Mouse (Mus musculus): ENCODE data around the gene Mier1.

DNA sequence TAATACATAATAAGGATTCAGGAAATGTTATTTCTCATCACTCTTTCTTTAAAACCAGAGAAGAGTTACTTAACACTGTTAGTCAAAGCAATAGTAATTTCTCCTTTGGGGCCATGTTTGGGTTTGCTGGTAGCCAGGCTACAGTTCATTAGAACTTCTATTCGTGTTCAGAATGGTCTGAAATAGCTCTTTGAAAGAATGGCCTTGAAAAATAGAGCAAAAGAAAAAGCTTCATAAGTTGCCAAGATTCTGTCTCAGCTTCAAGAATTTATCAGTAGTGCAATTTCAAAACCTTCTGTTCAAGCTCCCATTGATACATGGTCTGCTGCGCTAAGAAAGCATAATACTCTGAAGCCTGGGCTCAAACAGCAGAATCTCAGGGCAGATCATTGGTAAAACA, 89.5 kb downstream of the Mier1 start:
- no peak for TF ChIP-seq POLR2A (IDR thresholded peaks at IDR 0.05; ENCODE audit: insufficient read depth, low read depth, low read length)
- TF ChIP-seq CTCF (IDR thresholded peaks at IDR 0.05), result no peak
- no peak for TF ChIP-seq EP300 (IDR thresholded peaks at IDR 0.05; ENCODE audit: insufficient read depth, low read depth, low read length)
